Mouse (Mus musculus): ENCODE data around the gene Kdm1b. TPM values are rescaled to one million over a fixed set of nuclear protein-coding genes. Genes with fewer than 3 reads are reported as not detected.

The Kdm1b gene
- polyA plus RNA-seq (2015; fragmentation: Nextera tagmentation; extraction: Ambion mirVana), result 11.0 and 11.1 TPM in 2 replicates

GRCm38 (mm10) chr13:47043030-47043680 lies at the start of gene Kdm1b:
Kdm1b (plus strand) TSS chr13:47043499.
- H3K9me3 ChIP-seq, result no peaks in the 10 kb centered on the region
- no peaks in the 10 kb centered on the region for H3K36me3 ChIP-seq
- H3K27ac ChIP-seq, result peak within 1 kb of the TSS; percentile 68
- peak within 1 kb of the TSS; percentile 90 for H3K4me3 ChIP-seq (replicated peaks)
- H3K27me3 ChIP-seq (replicated peaks), result no peaks in the 10 kb centered on the region
- H3K9ac ChIP-seq, result peak within 1 kb of the TSS; percentile 75
- H3K4me2 ChIP-seq (replicated peaks), result peak within 1 kb of the TSS; percentile 99
- WGBS, result under 1% methylated on average over 48 of the region's 48 CpGs
- H3K4me1 ChIP-seq (replicated peaks), result peaks cover 8% of the 10 kb centered on the region; the same call in 1 of the 2 replicates
- peak; percentile 98 for ATAC-seq

GRCm38 (mm10) chr13:46997355-46997754 lies 45.9 kb upstream of the Kdm1b start:
- H3K4me2 ChIP-seq (replicated peaks), result no peak overlapping the region
- ATAC-seq, result no peak
- WGBS, result 84% methylated on average over 4 of the region's 4 CpGs

GRCm38 (mm10) chr13:46999498-46999897 lies 43.8 kb upstream of the Kdm1b start:
- Histone ChIP-seq H3K4me3 (replicated peaks) (no peak overlapping the region), H3K4me1 (replicated peaks) (no peaks in the 10 kb centered on the region), H3K27me3 (replicated peaks) (no peaks in the 10 kb centered on the region), H3K4me2 (replicated peaks) (no peak overlapping the region), H3K27ac (no peak overlapping the region), H3K9ac (no peak overlapping the region), H3K36me3 (no peaks in the 10 kb centered on the region), H3K9me3 (no peaks in the 10 kb centered on the region)
- 51% methylated on average over 5 of the region's 5 CpGs for WGBS
- no peak for ATAC-seq

More at GRCm38 (mm10) chr13:46997355-46997754, 45.9 kb upstream of the Kdm1b start:
- Histone ChIP-seq H3K27me3 (replicated peaks) (no peaks in the 10 kb centered on the region), H3K36me3 (no peaks in the 10 kb centered on the region), H3K9me3 (no peaks in the 10 kb centered on the region), H3K27ac (no peak overlapping the region), H3K4me1 (replicated peaks) (no peaks in the 10 kb centered on the region), H3K4me3 (replicated peaks) (no peak overlapping the region), H3K9ac (no peak overlapping the region)

GRCm38 (mm10) chr13:47001590-47001989 lies 41.7 kb upstream of the Kdm1b start:
- Histone ChIP-seq H3K9me3 (no peaks in the 10 kb centered on the region), H3K36me3 (no peaks in the 10 kb centered on the region), H3K9ac (no peak overlapping the region), H3K27me3 (replicated peaks) (no peaks in the 10 kb centered on the region), H3K27ac (no peak overlapping the region), H3K4me3 (replicated peaks) (no peak overlapping the region), H3K4me2 (replicated peaks) (no peak overlapping the region), H3K4me1 (replicated peaks) (no peaks in the 10 kb centered on the region)
- no peak for ATAC-seq
- WGBS, result 78% methylated on average over 4 of the region's 4 CpGs

- Histone ChIP-seq H3K27me3 (replicated peaks) (no peaks in the 10 kb centered on the region), H3K36me3 (no peaks in the 10 kb centered on the region), H3K4me3 (replicated peaks) (0 out of 2 replicates have a peak overlapping the region, but pooled peaks have one; percentile 62), H3K27ac (no peak overlapping the region), H3K4me1 (replicated peaks) (peaks cover 11% of the 10 kb centered on the region), H3K9ac (no peak overlapping the region), H3K9me3 (no peaks in the 10 kb centered on the region), H3K4me2 (replicated peaks) (peak overlapping the region; percentile 99)
- WGBS, result 60% methylated on average over 10 of the region's 10 CpGs
- ATAC-seq, result 0 out of 2 replicates have a peak, but pooled peaks have one; percentile 14
These were observed 29.6 kb upstream of the Kdm1b start for GRCm38 (mm10) chr13:47013740-47014139.

- 5% methylated on average over 73 of the region's 73 CpGs for WGBS
- H3K9me3 ChIP-seq, result no peaks in the 10 kb centered on the region
- peak; percentile 91 for ATAC-seq
These were observed 28.7 kb upstream of the Kdm1b start, which contains the start of gene Nhlrc1 for GRCm38 (mm10) chr13:47014334-47015194. Nhlrc1 (minus strand) TSS chr13:47014850.

GRCm38 (mm10) chr13:47015195-47015501 lies 28.2 kb upstream of the Kdm1b start:
- Histone ChIP-seq H3K4me2 (replicated peaks) (peak overlapping the region; percentile 99), H3K9ac (0 out of 2 replicates have a peak overlapping the region, but pooled peaks have one; percentile 62), H3K27ac (no peak overlapping the region), H3K4me1 (replicated peaks) (peaks cover 11% of the 10 kb centered on the region), H3K27me3 (replicated peaks) (no peaks in the 10 kb centered on the region), H3K36me3 (no peaks in the 10 kb centered on the region), H3K4me3 (replicated peaks) (no peak overlapping the region; the same call in 1 of the 2 replicates), H3K9me3 (no peaks in the 10 kb centered on the region)
- whole genome bisulfite sequencing, result 83% methylated on average over 5 of the region's 5 CpGs
- ATAC-seq, result no peak

More at GRCm38 (mm10) chr13:47014334-47015194, 28.7 kb upstream of the Kdm1b start, which contains the start of gene Nhlrc1:
- Histone ChIP-seq H3K36me3 (no peaks in the 10 kb centered on the region), H3K27ac (no peak within 1 kb of the TSS), H3K4me3 (replicated peaks) (peak within 1 kb of the TSS; percentile 62), H3K27me3 (replicated peaks) (no peaks in the 10 kb centered on the region), H3K4me2 (replicated peaks) (peak within 1 kb of the TSS; percentile 99), H3K9ac (peak within 1 kb of the TSS; percentile 62), H3K4me1 (replicated peaks) (peaks cover 11% of the 10 kb centered on the region)

- H3K36me3 ChIP-seq, result no peaks in the 10 kb centered on the region
- H3K9me3 ChIP-seq, result no peaks in the 10 kb centered on the region
- H3K9ac ChIP-seq, result no peak overlapping the region
- H3K4me2 ChIP-seq (replicated peaks), result no peak overlapping the region
- H3K4me1 ChIP-seq (replicated peaks), result peaks cover 11% of the 10 kb centered on the region
- peak; percentile 66 for ATAC-seq
- no peaks in the 10 kb centered on the region for H3K27me3 ChIP-seq (replicated peaks)
- 32% methylated on average over 5 of the region's 5 CpGs for WGBS
- no peak overlapping the region for H3K27ac ChIP-seq
- no peak overlapping the region for H3K4me3 ChIP-seq (replicated peaks)
These were observed 26.0 kb upstream of the Kdm1b start for GRCm38 (mm10) chr13:47017259-47017658.

- Histone ChIP-seq H3K4me2 (replicated peaks) (no peak overlapping the region), H3K4me3 (replicated peaks) (no peak overlapping the region), H3K27ac (no peak overlapping the region), H3K9ac (no peak overlapping the region), H3K9me3 (no peaks in the 10 kb centered on the region), H3K36me3 (no peaks in the 10 kb centered on the region), H3K27me3 (replicated peaks) (no peaks in the 10 kb centered on the region), H3K4me1 (replicated peaks) (peaks cover 1% of the 10 kb centered on the region; the same call in 1 of the 2 replicates)
- 77% methylated on average over 7 of the region's 7 CpGs for WGBS
- ATAC-seq, result no peak
These were observed 23.5 kb upstream of the Kdm1b start for GRCm38 (mm10) chr13:47019774-47020173.

GRCm38 (mm10) chr13:47020798-47021197 lies 22.5 kb upstream of the Kdm1b start:
- Histone ChIP-seq H3K4me1 (replicated peaks) (no peaks in the 10 kb centered on the region), H3K4me2 (replicated peaks) (no peak overlapping the region), H3K9me3 (no peaks in the 10 kb centered on the region), H3K36me3 (no peaks in the 10 kb centered on the region), H3K27ac (no peak overlapping the region), H3K27me3 (replicated peaks) (no peaks in the 10 kb centered on the region), H3K9ac (no peak overlapping the region), H3K4me3 (replicated peaks) (no peak overlapping the region)
- WGBS, result 69% methylated on average over 7 of the region's 7 CpGs
- no peak for ATAC-seq

GRCm38 (mm10) chr13:47030376-47031107 lies 12.8 kb upstream of the Kdm1b start:
- Histone ChIP-seq H3K9ac (no peak overlapping the region), H3K27ac (no peak overlapping the region), H3K4me1 (replicated peaks) (no peaks in the 10 kb centered on the region), H3K4me2 (replicated peaks) (no peak overlapping the region), H3K9me3 (no peaks in the 10 kb centered on the region), H3K4me3 (replicated peaks) (no peak overlapping the region), H3K27me3 (replicated peaks) (no peaks in the 10 kb centered on the region), H3K36me3 (no peaks in the 10 kb centered on the region)
- no peak for ATAC-seq
- WGBS, result 86% methylated on average over 17 of the region's 17 CpGs

- Histone ChIP-seq H3K4me1 (replicated peaks) (no peaks in the 10 kb centered on the region), H3K4me2 (replicated peaks) (no peak overlapping the region), H3K4me3 (replicated peaks) (no peak overlapping the region), H3K9me3 (no peaks in the 10 kb centered on the region), H3K27ac (no peak overlapping the region), H3K9ac (no peak overlapping the region), H3K27me3 (replicated peaks) (no peaks in the 10 kb centered on the region), H3K36me3 (no peaks in the 10 kb centered on the region)
- ATAC-seq, result no peak
- WGBS, result 88% methylated on average over 4 of the region's 4 CpGs
These were observed 9.7 kb upstream of the Kdm1b start for GRCm38 (mm10) chr13:47033602-47034001.

Data from intestine, embryonic 15.5 days (tissue).